Mouse (Mus musculus) gastrocnemius, adult 18-20 months (tissue): ENCODE measurements around the gene Plcb4. TPM values are rescaled to one million over a fixed set of nuclear protein-coding genes. Genes with fewer than 3 reads are reported as not detected.
"Not testable (repeated sequence)": the region's sequence is repeated elsewhere in the genome, so short reads cannot be mapped to it uniquely, and the experiment has no call there.

Experiments used
- DNase-seq: peaks from one replicate; pipeline ENCODE4 v3.0.0; 2021; ENCODE audit warnings: low spot score
- total RNA-seq, 2 experiments: library from RNA; stranded (reverse); gene quantifications; 2 replicates each; pipeline ENCODE4 v1.2.3; 2021

Gene Plcb4
- total RNA-seq, 2 experiments from 2014 or later: 14.2 to 18.7 TPM

GRCm38 (mm10) chr2:135672459-135673104, 13.8 kb downstream of the Plcb4 start:
- no peak for DNase-seq

GRCm38 (mm10) chr2:135673649-135674048, 14.8 kb downstream of the Plcb4 start:
- DNase-seq: no peak

GRCm38 (mm10) chr2:135675284-135675683, 16.5 kb downstream of the Plcb4 start:
- DNase-seq: no peak

GRCm38 (mm10) chr2:135676978-135677501, 18.2 kb downstream of the Plcb4 start:
- DNase-seq: no peak

GRCm38 (mm10) chr2:135677601-135678000, 18.8 kb downstream of the Plcb4 start:
- no peak for DNase-seq

GRCm38 (mm10) chr2:135680001-135680400, 21.2 kb downstream of the Plcb4 start:
- no peak for DNase-seq

GRCm38 (mm10) chr2:135680406-135681134, 21.8 kb downstream of the Plcb4 start:
- DNase-seq: no peak

GRCm38 (mm10) chr2:135683684-135684440, 25.1 kb downstream of the Plcb4 start:
- DNase-seq: no peak

GRCm38 (mm10) chr2:135686692-135687091, 27.9 kb downstream of the Plcb4 start:
- no peak for DNase-seq

- no peak for DNase-seq
Measured at GRCm38 (mm10) chr2:135687585-135687984, 28.8 kb downstream of the Plcb4 start.

- DNase-seq: peak; percentile 34
Measured at GRCm38 (mm10) chr2:135692568-135693488, 34.0 kb downstream of the Plcb4 start.

GRCm38 (mm10) chr2:135700686-135701413, 42.0 kb downstream of the Plcb4 start:
- no peak for DNase-seq

GRCm38 (mm10) chr2:135704673-135705072, 45.9 kb downstream of the Plcb4 start:
- DNase-seq: no peak

- no peak for DNase-seq
Measured at GRCm38 (mm10) chr2:135707305-135707704, 48.5 kb downstream of the Plcb4 start.

GRCm38 (mm10) chr2:135708386-135708785, 49.6 kb downstream of the Plcb4 start:
- DNase-seq: no peak

- no peak for DNase-seq
Measured at GRCm38 (mm10) chr2:135708796-135709195, 50.0 kb downstream of the Plcb4 start.

GRCm38 (mm10) chr2:135709736-135710135, 50.9 kb downstream of the Plcb4 start:
- DNase-seq: not testable (repeated sequence)

- DNase-seq: no peak
Measured at GRCm38 (mm10) chr2:135711049-135711924, 52.5 kb downstream of the Plcb4 start.

GRCm38 (mm10) chr2:135711925-135712288, 53.1 kb downstream of the Plcb4 start:
- peak; percentile 77 for DNase-seq
